Comparison of ENCODE assay signal across 7 mouse cellular contexts in genomic region chr6:83078324-83078858, GRCm38 (mm10). TPM values are rescaled to one million over a fixed set of nuclear protein-coding genes. Genes with fewer than 3 reads are reported as not detected.
DNase-seq lines count a peak whose midpoint lies in the region; ATAC-seq lines count a peak whose summit lies in the region.

No protein-coding gene starts in this region.

- peak overlapping the region; percentile 88 for H3K9ac ChIP-seq in intestine, embryonic 16.5 days (ENCODE audit: low read depth, low read length)
- peak overlapping the region; percentile 80 for H3K9ac ChIP-seq in midbrain, embryonic 11.5 days (ENCODE audit: low read length)

- peaks cover 30% of the 10 kb centered on the region for H3K27me3 ChIP-seq in intestine, embryonic 16.5 days (replicated peaks; ENCODE audit: control insufficient read depth, insufficient read depth, low read length)
- H3K27me3 ChIP-seq in midbrain, embryonic 11.5 days (ENCODE audit: control insufficient read depth, insufficient read depth, low read length) = peaks cover 39% of the 10 kb centered on the region

- no peaks in the 10 kb centered on the region for H3K9me3 ChIP-seq in intestine, embryonic 16.5 days (ENCODE audit: control insufficient read depth, low read length)
- H3K9me3 ChIP-seq in midbrain, embryonic 11.5 days (ENCODE audit: control insufficient read depth, low read length) = no peaks in the 10 kb centered on the region

- under 1% methylated on average over 46 of the region's 46 CpGs for WGBS in intestine, embryonic 16.5 days
- WGBS in midbrain, embryonic 11.5 days = under 1% methylated on average over 46 of the region's 46 CpGs

- peak overlapping the region; percentile 85 for H3K4me3 ChIP-seq in intestine, embryonic 16.5 days (ENCODE audit: low read length)
- H3K4me3 ChIP-seq in midbrain, embryonic 11.5 days (ENCODE audit: low read depth, low read length) = peak overlapping the region; percentile 76

- H3K36me3 ChIP-seq in intestine, embryonic 16.5 days (ENCODE audit: control insufficient read depth, insufficient read depth, low read length) = peaks cover 4% of the 10 kb centered on the region
- peaks cover 5% of the 10 kb centered on the region; the same call in 1 of the 2 replicates for H3K36me3 ChIP-seq in midbrain, embryonic 11.5 days (ENCODE audit: control insufficient read depth, insufficient read depth, low read length)

- peak; percentile 95 for ATAC-seq in intestine, embryonic 16.5 days
- peak; percentile 94 for ATAC-seq in midbrain, embryonic 11.5 days (ENCODE audit: low FRiP score)

- DNase-seq in adrenal gland, adult 2 months = peak; percentile 99
- peak; percentile 99 for DNase-seq in embryo, embryonic 11.5 days (ENCODE audit: low read depth, low spot score)
- peak; percentile 96 to 99 for DNase-seq in gastrocnemius, postnatal 4 days (ENCODE audit: low spot score in 2 of 2)
- DNase-seq in left cerebral cortex, postnatal 36 days (ENCODE audit: low spot score in 2 of 2) = peak; percentile 99
- peak; percentile 100 for DNase-seq in midbrain, embryonic 11.5 days (ENCODE audit: low spot score, missing footprints)
- peak; percentile 98 for DNase-seq in skeletal muscle tissue, adult 2 months (ENCODE audit: low read depth, low spot score)

- H3K27ac ChIP-seq in intestine, embryonic 16.5 days (ENCODE audit: low read length) = peak overlapping the region; percentile 78
- H3K27ac ChIP-seq in midbrain, embryonic 11.5 days (ENCODE audit: low read depth, low read length) = peak overlapping the region; percentile 61; the same call in 1 of the 2 replicates

- intact Hi-C loops in left cerebral cortex, postnatal 36 days (cut with DNase I) = loop anchor here (1.0 to 10.0 kb wide), 4 partner anchors 22 to 636 kb away; partner anchors contain the start of genes Aup1, Ccdc142, Gm42688 and Vax2

- H3K4me1 ChIP-seq in intestine, embryonic 16.5 days (ENCODE audit: control insufficient read depth, insufficient read depth, low read length) = peaks cover 8% of the 10 kb centered on the region; the same call in 1 of the 2 replicates
- peaks cover 11% of the 10 kb centered on the region for H3K4me1 ChIP-seq in midbrain, embryonic 11.5 days (ENCODE audit: control insufficient read depth, insufficient read depth, low read length)

- H3K4me2 ChIP-seq in intestine, embryonic 16.5 days (ENCODE audit: low read depth, low read length) = peak overlapping the region; percentile 85
- peak overlapping the region; percentile 80 for H3K4me2 ChIP-seq in midbrain, embryonic 11.5 days

RNA-seq across cellular contexts. Expression of gene Pcgf1, which starts 0.7 kb away (rescaled TPM):
- 10 to 100 TPM; 35.1 to 48.9 TPM for total RNA-seq in adrenal gland, adult 2 months (2021)
- polyA plus RNA-seq in adrenal gland, adult 2 months (2012; rRNA removed) = 28.6 and 31.6 TPM in 2 replicates
- 10 to 100 TPM in 1 of 2 experiments, 1 to 10 TPM in 1; 9.4 to 11.3 TPM for total RNA-seq in gastrocnemius, postnatal 4 days (2021)
- polyA plus RNA-seq in intestine, embryonic 16.5 days (2015; fragmentation: Nextera tagmentation; extraction: Ambion mirVana) = 27.2 and 29.7 TPM in 2 replicates
- total RNA-seq in left cerebral cortex, postnatal 36 days (2021) = 10 to 100 TPM; 21.6 to 35.9 TPM
- polyA plus RNA-seq in midbrain, embryonic 11.5 days (2014; fragmentation: Nextera tagmentation; extraction: Ambion mirVana) = 31.5 and 35.5 TPM in 2 replicates

RNA-seq across cellular contexts. Expression of gene Lbx2, which starts 7.8 kb away (rescaled TPM):
- total RNA-seq in adrenal gland, adult 2 months (2021) = 10 to 100 TPM in 1 of 2 experiments, 1 to 10 TPM in 1; 7.6 to 19.7 TPM
- polyA plus RNA-seq in adrenal gland, adult 2 months (2012; rRNA removed) = 30.1 and 48.9 TPM in 2 replicates
- not detected for total RNA-seq in gastrocnemius, postnatal 4 days (2021)
- 0.58 and 0.62 TPM in 2 replicates for polyA plus RNA-seq in intestine, embryonic 16.5 days (2015; fragmentation: Nextera tagmentation; extraction: Ambion mirVana)
- not detected for total RNA-seq in left cerebral cortex, postnatal 36 days (2021)
- polyA plus RNA-seq in midbrain, embryonic 11.5 days (2014; fragmentation: Nextera tagmentation; extraction: Ambion mirVana) = 0.44 TPM in 1 of 2 replicates, not detected in the other

RNA-seq across cellular contexts. Expression of gene Tlx2, which starts 8.3 kb away (rescaled TPM):
- 10 to 100 TPM in 1 of 2 experiments, 1 to 10 TPM in 1; 4.9 to 15.2 TPM for total RNA-seq in adrenal gland, adult 2 months (2021)
- 48.7 and 64.4 TPM in 2 replicates for polyA plus RNA-seq in adrenal gland, adult 2 months (2012; rRNA removed)
- total RNA-seq in gastrocnemius, postnatal 4 days (2021) = not detected
- 9.3 and 10.4 TPM in 2 replicates for polyA plus RNA-seq in intestine, embryonic 16.5 days (2015; fragmentation: Nextera tagmentation; extraction: Ambion mirVana)
- total RNA-seq in left cerebral cortex, postnatal 36 days (2021) = not detected
- polyA plus RNA-seq in midbrain, embryonic 11.5 days (2014; fragmentation: Nextera tagmentation; extraction: Ambion mirVana) = not detected in 2 replicates

RNA-seq across cellular contexts. Expression of gene Dqx1, which starts 20.7 kb away (rescaled TPM):
- total RNA-seq in adrenal gland, adult 2 months (2021) = 1 to 10 TPM; 2.1 to 2.5 TPM
- 2.6 and 2.7 TPM in 2 replicates for polyA plus RNA-seq in adrenal gland, adult 2 months (2012; rRNA removed)
- 1 to 10 TPM in 1 of 2 experiments, under 1 TPM in 1; 0.70 to 1.1 TPM for total RNA-seq in gastrocnemius, postnatal 4 days (2021)
- 24.0 and 28.7 TPM in 2 replicates for polyA plus RNA-seq in intestine, embryonic 16.5 days (2015; fragmentation: Nextera tagmentation; extraction: Ambion mirVana)
- total RNA-seq in left cerebral cortex, postnatal 36 days (2021) = under 1 TPM; 0.37 to 0.97 TPM
- polyA plus RNA-seq in midbrain, embryonic 11.5 days (2014; fragmentation: Nextera tagmentation; extraction: Ambion mirVana) = 0.43 and 0.68 TPM in 2 replicates

RNA-seq across cellular contexts. Expression of gene Ccdc142, which starts 23.0 kb away (rescaled TPM):
- 1 to 10 TPM; 2.9 to 5.9 TPM for total RNA-seq in adrenal gland, adult 2 months (2021)
- 34.9 and 38.6 TPM in 2 replicates for polyA plus RNA-seq in adrenal gland, adult 2 months (2012; rRNA removed)
- 1 to 10 TPM; 2.5 to 2.8 TPM for total RNA-seq in gastrocnemius, postnatal 4 days (2021)
- 1.7 and 3.0 TPM in 2 replicates for polyA plus RNA-seq in intestine, embryonic 16.5 days (2015; fragmentation: Nextera tagmentation; extraction: Ambion mirVana)
- total RNA-seq in left cerebral cortex, postnatal 36 days (2021) = 1 to 10 TPM; 5.1 to 9.0 TPM
- polyA plus RNA-seq in midbrain, embryonic 11.5 days (2014; fragmentation: Nextera tagmentation; extraction: Ambion mirVana) = 0.83 and 1.00 TPM in 2 replicates

Comparison
In these comparisons a context has a peak if more than half of its experiments do, and no peak if none do; other contexts are left out.
1. Peak in every context shown above with its lines: DNase-seq, ATAC-seq, H3K4me3 ChIP-seq and H3K27ac ChIP-seq.
2. RNA of gene Lbx2, which starts 7.8 kb away (total RNA-seq): 7.6 to 19.7 TPM in adrenal gland, adult 2 months; not detected in left cerebral cortex, postnatal 36 days and not detected in gastrocnemius, postnatal 4 days; every median in the first group is over 4 times any median in the second.
3. RNA of gene Tlx2, which starts 8.3 kb away (total RNA-seq): 4.9 to 15.2 TPM in adrenal gland, adult 2 months; not detected in gastrocnemius, postnatal 4 days and not detected in left cerebral cortex, postnatal 36 days; every median in the first group is over 4 times any median in the second.